Mouse (Mus musculus) cerebellum, adult 18-20 months (tissue): ENCODE measurements around the gene Pip4k2a.

ENCODE experiments used
- DNase-seq, 2 experiments: peaks; one replicate each; pipeline ENCODE4 v3.0.0; 2021

The Pip4k2a gene

DNA sequence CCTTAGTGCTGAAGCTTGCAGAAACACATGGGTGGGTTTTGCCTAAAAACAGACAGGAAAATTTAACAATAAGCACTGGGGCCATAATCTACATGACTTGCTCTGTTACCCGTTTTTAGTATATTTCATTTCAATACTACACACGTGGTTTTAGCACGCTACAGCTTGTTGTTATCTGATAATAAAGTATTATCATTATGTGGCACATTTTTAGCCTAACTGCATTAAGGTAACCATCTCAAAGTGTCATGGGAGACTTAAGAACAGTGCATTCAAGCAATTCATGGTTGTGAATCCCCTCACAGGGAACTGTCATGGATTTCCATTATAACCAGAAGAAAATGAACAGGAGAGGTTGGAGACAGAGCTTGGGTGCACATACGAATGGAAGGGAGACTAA is 43.5 kb downstream of the Pip4k2a start:
- no peak for DNase-seq

DNA sequence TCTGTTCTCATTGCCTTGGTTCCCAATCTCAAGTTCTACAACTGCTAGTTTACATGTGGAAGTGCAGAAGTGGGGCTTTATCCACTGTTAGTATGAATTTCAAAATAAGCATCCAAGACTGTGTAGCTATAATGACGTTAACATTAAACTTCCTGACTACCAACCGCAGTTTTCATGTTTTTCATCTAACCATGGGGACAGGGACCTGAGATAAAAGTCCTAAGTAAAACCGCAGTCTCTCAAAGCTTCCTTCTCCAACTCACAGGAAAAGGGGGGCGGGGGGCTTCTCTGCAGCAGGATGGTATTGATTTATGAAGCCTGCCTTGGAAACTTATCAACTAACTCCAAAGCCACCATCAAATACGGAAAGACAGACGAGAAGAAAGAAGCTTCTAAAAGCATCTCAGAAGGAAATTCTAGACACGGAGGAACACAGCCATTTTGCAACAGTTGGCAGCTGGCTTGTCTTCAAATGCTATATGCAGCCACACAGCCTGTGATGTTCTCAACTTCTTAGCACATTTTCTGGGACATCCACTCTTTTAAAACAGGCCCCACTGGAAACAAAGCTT is 45.7 kb downstream of the Pip4k2a start:
- DNase-seq = no peak

DNA sequence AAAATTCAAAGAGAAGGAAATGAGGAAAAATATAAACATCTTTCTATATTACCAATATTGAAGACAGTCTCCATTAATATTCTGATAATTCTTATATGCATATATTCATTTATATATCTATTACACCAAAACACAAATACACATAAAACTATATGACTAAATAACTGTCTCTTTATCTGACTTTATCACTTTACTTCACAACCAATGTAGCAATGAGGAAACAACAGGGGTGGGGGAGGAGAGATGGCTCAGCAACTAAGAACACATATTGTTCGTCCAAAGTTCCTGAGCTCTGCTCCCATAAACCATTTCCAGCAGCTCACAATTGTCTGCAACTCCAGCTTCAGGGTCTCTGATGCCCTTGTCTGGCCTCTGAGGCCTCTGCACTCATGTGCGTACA is 47.2 kb downstream of the Pip4k2a start:
- DNase-seq = no peak

GRCm38 (mm10) chr2:18948741-18949140 is 49.2 kb downstream of the Pip4k2a start:
- no peak for DNase-seq

GRCm38 (mm10) chr2:18947669-18948459 is 50.1 kb downstream of the Pip4k2a start:
- peak; percentile 32 to 52 for DNase-seq

DNA sequence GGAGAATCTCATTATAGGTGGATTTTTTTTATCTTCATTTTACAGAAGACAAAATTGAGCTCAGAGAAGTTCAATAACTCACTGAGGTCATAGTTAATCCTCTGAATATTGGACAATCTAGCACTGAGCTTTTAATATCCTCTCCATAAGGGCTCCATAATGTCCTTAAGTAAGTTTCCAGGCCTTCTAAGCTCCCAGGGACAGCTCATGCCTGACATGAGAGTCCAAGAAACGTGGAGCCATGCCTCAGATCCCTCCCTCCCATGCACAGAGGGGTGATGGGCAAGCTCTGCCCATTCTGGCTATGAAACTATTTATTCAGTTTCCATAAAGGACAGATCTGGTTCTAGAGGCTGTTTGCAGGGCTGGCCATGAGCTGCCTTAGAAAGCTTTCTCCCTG is 52.5 kb downstream of the Pip4k2a start:
- no peak for DNase-seq

DNA sequence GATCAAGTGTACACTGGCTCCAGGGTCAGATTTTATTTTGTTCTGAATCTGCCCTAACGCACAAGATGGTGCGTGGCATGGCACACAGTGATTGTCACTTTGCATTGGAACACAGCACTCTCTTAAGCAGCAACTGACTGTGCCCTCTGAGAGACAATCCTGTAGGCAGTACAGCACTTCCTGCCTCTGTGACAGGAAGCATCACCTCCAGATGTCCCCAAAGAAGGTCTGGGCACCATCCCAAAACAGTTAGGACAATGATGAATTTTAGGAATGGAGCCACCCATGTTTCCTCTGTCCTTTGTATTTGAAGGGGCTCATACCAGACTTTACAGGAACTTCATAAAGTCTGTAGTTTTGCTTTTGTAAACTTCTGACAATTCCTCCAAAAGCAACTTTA is 54.0 kb downstream of the Pip4k2a start:
- DNase-seq = no peak

DNA sequence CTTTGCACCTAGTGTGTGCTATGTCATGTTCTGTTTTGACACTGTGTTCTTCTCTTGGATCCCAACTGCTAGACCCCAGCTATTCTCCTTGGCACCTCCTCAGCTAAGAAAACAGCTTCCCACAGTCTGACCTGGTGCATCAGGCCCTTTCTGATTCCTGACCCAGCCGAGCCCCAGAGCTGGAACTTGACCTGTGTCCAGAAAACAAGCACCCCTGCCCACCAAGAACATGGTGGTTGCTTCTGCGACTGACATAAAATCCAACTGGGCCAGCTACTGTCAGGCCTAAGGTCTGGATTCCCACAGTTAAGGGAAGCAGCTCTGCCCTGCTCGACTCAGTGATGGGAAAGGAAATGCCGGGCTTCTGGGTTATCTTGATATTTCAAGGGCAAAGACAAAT is 54.6 kb downstream of the Pip4k2a start:
- no peak for DNase-seq

DNA sequence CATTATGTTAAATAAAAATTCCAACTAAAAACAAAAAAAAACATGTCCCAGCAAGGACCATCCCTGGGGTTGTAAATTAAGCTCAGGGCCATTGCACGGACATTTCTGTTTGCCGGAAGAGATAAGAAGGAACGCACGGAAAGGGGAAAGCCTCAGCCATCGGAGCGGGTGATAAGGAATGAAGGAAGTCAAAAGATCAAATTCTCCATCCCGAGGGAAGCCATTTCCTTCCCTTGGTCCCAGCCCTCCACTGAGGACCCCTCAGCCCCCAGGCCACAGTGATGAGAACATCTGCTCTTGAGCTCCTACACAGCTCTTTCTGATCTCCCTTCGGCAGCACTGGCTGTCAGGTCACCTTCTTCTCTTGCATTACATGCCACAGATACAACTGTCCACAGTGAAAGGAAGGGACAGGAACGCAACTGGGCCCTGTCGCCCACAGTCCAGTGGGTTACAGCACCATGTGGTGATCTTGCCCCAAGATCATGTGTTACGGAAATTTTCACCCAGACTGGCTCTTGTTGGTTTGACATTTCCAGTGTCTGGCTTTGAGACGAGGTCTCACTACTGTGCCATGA is 57.1 kb downstream of the Pip4k2a start:
- DNase-seq = no peak

GRCm38 (mm10) chr2:18938923-18939329 is 59.0 kb downstream of the Pip4k2a start:
- no peak for DNase-seq

- DNase-seq = no peak
Measured at GRCm38 (mm10) chr2:18938232-18938631, 59.7 kb downstream of the Pip4k2a start.

- DNase-seq = no peak
Measured at GRCm38 (mm10) chr2:18937611-18938010, 60.3 kb downstream of the Pip4k2a start.

- DNase-seq = no peak
Measured at GRCm38 (mm10) chr2:18936446-18936845, 61.5 kb downstream of the Pip4k2a start.

- no peak for DNase-seq
Measured at GRCm38 (mm10) chr2:18935581-18936027, 62.3 kb downstream of the Pip4k2a start.

- DNase-seq = no peak
Measured at GRCm38 (mm10) chr2:18934131-18934530, 63.8 kb downstream of the Pip4k2a start.

DNA sequence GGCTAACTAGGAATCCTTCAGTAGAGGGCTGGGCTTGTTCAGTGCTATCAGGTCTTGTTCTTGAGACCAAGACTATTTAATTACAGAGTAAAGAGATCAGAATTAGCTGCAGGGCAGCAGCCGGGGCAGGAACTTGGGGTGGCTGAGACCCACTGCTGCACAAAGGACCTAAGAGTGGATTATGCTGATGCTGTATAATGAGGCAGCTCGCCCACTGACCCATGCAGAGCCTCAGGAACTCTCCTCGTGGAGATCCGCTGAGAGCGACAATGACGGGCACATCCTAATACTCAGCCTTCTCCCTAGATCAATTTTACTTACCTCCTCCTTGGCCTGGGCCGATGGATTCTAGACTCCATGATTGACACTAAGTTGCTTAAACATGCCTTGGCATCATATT is 64.5 kb downstream of the Pip4k2a start:
- DNase-seq = no peak

GRCm38 (mm10) chr2:18930318-18931060 is 67.4 kb downstream of the Pip4k2a start:
- DNase-seq = no peak

- no peak for DNase-seq
Measured at GRCm38 (mm10) chr2:18928597-18929257, 69.2 kb downstream of the Pip4k2a start.

DNA sequence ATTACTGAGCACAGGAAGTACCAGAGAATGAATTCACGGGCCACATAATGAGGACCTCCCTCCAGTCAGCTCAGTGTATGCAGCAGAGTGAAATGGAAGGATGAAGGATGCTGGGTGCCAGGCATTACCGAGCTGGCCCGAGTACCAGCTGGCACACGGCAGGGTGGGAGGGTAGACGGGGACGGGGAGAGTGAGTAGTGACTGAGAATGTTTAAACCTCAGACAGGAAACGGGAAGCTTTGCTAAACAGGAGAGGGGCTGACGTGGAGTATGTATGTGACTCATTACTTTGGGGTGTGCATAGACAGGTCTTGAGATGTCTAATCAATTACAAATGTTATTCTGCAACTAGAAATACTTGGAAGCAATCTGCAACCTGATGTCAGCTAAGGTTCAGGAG is 69.7 kb downstream of the Pip4k2a start:
- peak in 1 of 2 experiments; percentile 33 for DNase-seq

- DNase-seq = no peak
Measured at GRCm38 (mm10) chr2:18923806-18924595, 73.9 kb downstream of the Pip4k2a start.

- DNase-seq = no peak
Measured at GRCm38 (mm10) chr2:18923098-18923649, 74.8 kb downstream of the Pip4k2a start.
